Mouse (Mus musculus) adrenal gland, adult (tissue): ENCODE measurements around the gene Nlk.

Source experiments
- DNase-seq, 2 experiments: peaks; one replicate each; pipeline ENCODE4 v3.0.0; 2022 to 2023; ENCODE audit warnings: low spot score in 1 of 2; ENCODE audit not compliant: inconsistent age in 2 of 2

Nlk gene

GRCm38 (mm10) chr11:78696777-78697752 is at the start of gene Nlk:
Gene Nlk, minus strand, starts transcription at chr11:78697373.
- DNase-seq, result peak; percentile 100

- DNase-seq, result no peak
Measured at GRCm38 (mm10) chr11:78746264-78746663, 49.1 kb upstream of the Nlk start.

GRCm38 (mm10) chr11:78745475-78745874 is 48.3 kb upstream of the Nlk start:
- peak; percentile 62 to 88 for DNase-seq

- no peak for DNase-seq
Measured at GRCm38 (mm10) chr11:78742461-78742860, 45.3 kb upstream of the Nlk start.

- no peak for DNase-seq
Measured at GRCm38 (mm10) chr11:78741958-78742357, 44.8 kb upstream of the Nlk start.

- peak; percentile 23 to 73 for DNase-seq
Measured at GRCm38 (mm10) chr11:78739361-78739760, 42.2 kb upstream of the Nlk start.

- no peak for DNase-seq
Measured at GRCm38 (mm10) chr11:78736877-78737408, 39.8 kb upstream of the Nlk start.

GRCm38 (mm10) chr11:78735168-78735567 is 38.0 kb upstream of the Nlk start:
- no peak for DNase-seq

- DNase-seq, result peak in 1 of 2 experiments; percentile 67
Measured at GRCm38 (mm10) chr11:78732619-78733018, 35.4 kb upstream of the Nlk start.

GRCm38 (mm10) chr11:78730902-78731301 is 33.7 kb upstream of the Nlk start:
- DNase-seq, result no peak

- no peak for DNase-seq
Measured at GRCm38 (mm10) chr11:78728041-78728440, 30.9 kb upstream of the Nlk start.

- DNase-seq, result no peak
Measured at GRCm38 (mm10) chr11:78726366-78726765, 29.2 kb upstream of the Nlk start.

- peak in 1 of 2 experiments; percentile 53 for DNase-seq
Measured at GRCm38 (mm10) chr11:78724792-78725191, 27.6 kb upstream of the Nlk start.

- no peak for DNase-seq
Measured at GRCm38 (mm10) chr11:78721419-78721818, 24.2 kb upstream of the Nlk start.

- DNase-seq, result peak in 1 of 2 experiments; percentile 51
Measured at GRCm38 (mm10) chr11:78717655-78718054, 20.5 kb upstream of the Nlk start.

- no peak for DNase-seq
Measured at GRCm38 (mm10) chr11:78708642-78709041, 11.5 kb upstream of the Nlk start.

- no peak for DNase-seq
Measured at GRCm38 (mm10) chr11:78706026-78706425, 8.9 kb upstream of the Nlk start.

GRCm38 (mm10) chr11:78703085-78703484 is 5.9 kb upstream of the Nlk start:
- no peak for DNase-seq

- DNase-seq, result peak in 1 of 2 experiments; percentile 63
Measured at GRCm38 (mm10) chr11:78702319-78702718, 5.1 kb upstream of the Nlk start.

- DNase-seq, result peak; percentile 93 to 98
Measured at GRCm38 (mm10) chr11:78697753-78698171, 589 bp upstream of the Nlk start.

- peak in 1 of 2 experiments; percentile 62 for DNase-seq
Measured at GRCm38 (mm10) chr11:78694249-78694648, 2.9 kb downstream of the Nlk start.

GRCm38 (mm10) chr11:78693307-78693706 is 3.9 kb downstream of the Nlk start:
- no peak for DNase-seq
